Mouse (Mus musculus) intestine, embryonic 16.5 days (tissue): ENCODE data around the gene Gstm7. TPM values are rescaled to one million over a fixed set of nuclear protein-coding genes. Genes with fewer than 3 reads are reported as not detected.

ENCODE experiments used
- polyA plus RNA-seq: library from polyadenylated mRNA; unstranded; fragments of >200 nt; fragmentation: Nextera tagmentation; extraction: Ambion mirVana; gene quantifications from 2 replicates; pipeline ENCODE4 v1.2.1, GENCODE M21; 2015

Gene Gstm7
- polyA plus RNA-seq, 1 experiment from 2014 or later = 32.2 TPM

Other genes with a start within 250 kb of the Gstm7 start
- gene Ahcyl1, start 235.3 kb downstream of the Gstm7 start, polyA plus RNA-seq = 43.6 and 63.5 TPM in 2 replicates
- 11.8 and 13.9 TPM in 2 replicates for gene Csf1, start 171.3 kb downstream of the Gstm7 start, polyA plus RNA-seq
- gene Eps8l3, start 54.6 kb downstream of the Gstm7 start, polyA plus RNA-seq = 274 and 322 TPM in 2 replicates
- 168 and 171 TPM in 2 replicates for gene Gstm5, start 36.0 kb downstream of the Gstm7 start, polyA plus RNA-seq
- gene Gstm6, start 11.9 kb upstream of the Gstm7 start, polyA plus RNA-seq = 17.9 and 22.0 TPM in 2 replicates
- gene Gstm3, start 37.5 kb upstream of the Gstm7 start, polyA plus RNA-seq = 160 and 183 TPM in 2 replicates
- 207 and 212 TPM in 2 replicates for gene Gstm2, start 54.6 kb upstream of the Gstm7 start, polyA plus RNA-seq
- gene Gstm1, start 86.2 kb upstream of the Gstm7 start, polyA plus RNA-seq = 327 and 376 TPM in 2 replicates
- gene Gstm4, start 113.1 kb upstream of the Gstm7 start, polyA plus RNA-seq = 47.9 and 49.2 TPM in 2 replicates
- gene Ampd2, start 154.8 kb upstream of the Gstm7 start, polyA plus RNA-seq = 46.9 and 48.9 TPM in 2 replicates
- gene Gnat2, start 161.0 kb upstream of the Gstm7 start, polyA plus RNA-seq = 1.9 and 2.7 TPM in 2 replicates
- 168 and 170 TPM in 2 replicates for gene Gnai3, start 214.3 kb upstream of the Gstm7 start, polyA plus RNA-seq
- gene Gpr61, start 223.1 kb upstream of the Gstm7 start, polyA plus RNA-seq = 0.11 and 0.13 TPM in 2 replicates